Mouse (Mus musculus): ENCODE data around the gene Ehd2. TPM values are rescaled to one million over a fixed set of nuclear protein-coding genes. Genes with fewer than 3 reads are reported as not detected.

Ehd2 gene
- total RNA-seq, 1 experiment from 2014 or later, result 38.3 TPM

- no peak for DNase-seq
Observed at GRCm38 (mm10) chr7:15906602-15907001, 60.8 kb downstream of the Ehd2 start.

DNA sequence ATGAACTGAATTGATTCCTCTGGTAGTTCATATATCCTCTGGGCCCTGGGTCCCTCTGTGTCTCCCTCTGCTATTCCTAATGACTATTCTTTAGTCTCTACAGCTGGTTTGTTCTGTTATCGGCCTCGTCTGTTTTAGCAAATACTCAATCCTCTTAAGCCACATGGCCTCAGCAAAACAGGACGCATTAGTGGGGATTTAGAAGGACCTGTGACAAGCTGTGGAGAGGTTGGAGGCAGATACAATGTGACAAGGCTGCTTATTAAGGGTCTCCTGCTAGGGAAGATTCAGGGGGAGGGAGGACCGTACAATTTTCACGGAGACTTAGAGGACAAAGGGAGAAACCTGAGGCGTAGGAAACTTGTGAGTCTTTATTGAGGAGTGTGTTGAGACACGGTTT is 61.5 kb downstream of the Ehd2 start:
- DNase-seq, result no peak

- no peak for DNase-seq
Observed at GRCm38 (mm10) chr7:15901366-15902048, 65.9 kb downstream of the Ehd2 start.

Other genes starting within 250 kb of the Ehd2 start
- gene Obox5, start 217.4 kb downstream of the Ehd2 start, total RNA-seq (2021), result not detected in 2 replicates
- gene Obox6, start 127.9 kb downstream of the Ehd2 start, total RNA-seq (2021), result not detected in 2 replicates
- gene Crx, start 87.6 kb downstream of the Ehd2 start, total RNA-seq (2021), result not detected in 2 replicates
- not detected in 2 replicates for gene Crxos, start 85.0 kb downstream of the Ehd2 start, total RNA-seq (2021)
- 156 and 160 TPM in 2 replicates for gene Selenow, start 45.2 kb downstream of the Ehd2 start, total RNA-seq (2021)
- gene Nop53, start 21.5 kb downstream of the Ehd2 start, total RNA-seq (2021), result 174 TPM in 2 replicates
- gene Bicra, start 80.4 kb upstream of the Ehd2 start, total RNA-seq (2021), result 14.0 and 22.5 TPM in 2 replicates
- 0.21 TPM in 1 of 2 replicates, not detected in the other for gene Zfp541, start 94.2 kb upstream of the Ehd2 start, total RNA-seq (2021)
- 137 and 149 TPM in 2 replicates for gene Napa, start 130.9 kb upstream of the Ehd2 start, total RNA-seq (2021)
- gene Kptn, start 152.3 kb upstream of the Ehd2 start, total RNA-seq (2021), result 20.4 and 26.7 TPM in 2 replicates
- gene Slc8a2, start 162.3 kb upstream of the Ehd2 start, total RNA-seq (2021), result 2.8 and 3.3 TPM in 2 replicates
- gene Meis3, start 207.5 kb upstream of the Ehd2 start, total RNA-seq (2021), result 10.9 and 12.9 TPM in 2 replicates

Data from adrenal gland, postnatal 25 days (tissue).